Mouse (Mus musculus) hindbrain, embryonic 11.5 days (tissue): ENCODE results near the gene Myof. TPM values are rescaled to one million over a fixed set of nuclear protein-coding genes. Genes with fewer than 3 reads are reported as not detected.

Experiments
- ATAC-seq: fragments of 200-750 bp; cut with Nextera tagmentation; 2 replicates; pipeline ENCODE4 v1.8.0; 2017; ENCODE audit warnings: mild to moderate bottlenecking, moderate TSS enrichment, moderate library complexity; ENCODE audit not compliant: low FRiP score
- DNase-seq: peaks from one replicate; pipeline ENCODE4 v3.0.0-alpha.2; 2015; ENCODE audit warnings: low spot score
- H3K27ac ChIP-seq: fragments of 300-500 bp; sonication (generic); 2 replicates; pipeline ENCODE4 v1.5.1; 2014; ENCODE audit warnings: mild to moderate bottlenecking, low read depth, low read length
- H3K27me3 ChIP-seq: fragments of 300-500 bp; sonication (generic); 2 replicates; pipeline ENCODE4 v1.6.1; 2014; ENCODE audit warnings: mild to moderate bottlenecking, low read length, moderate library complexity, mixed read lengths; ENCODE audit not compliant: control insufficient read depth, insufficient read depth
- H3K36me3 ChIP-seq: fragments of 300-500 bp; sonication (generic); 2 replicates; pipeline ENCODE4 v1.6.1; 2014; ENCODE audit warnings: mild to moderate bottlenecking, low read length, moderate library complexity, mixed read lengths; ENCODE audit not compliant: control insufficient read depth, insufficient read depth
- H3K4me1 ChIP-seq: fragments of 300-500 bp; sonication (generic); replicated peaks from 2 replicates; pipeline ENCODE4 v1.6.1; 2014; ENCODE audit warnings: low read length, mixed read lengths; ENCODE audit not compliant: control insufficient read depth, insufficient read depth
- H3K4me2 ChIP-seq: fragments of 300-500 bp; sonication (generic); replicated peaks from 2 replicates; pipeline ENCODE4 v1.6.1; 2014; ENCODE audit warnings: mild to moderate bottlenecking, low read depth, low read length
- H3K4me3 ChIP-seq: fragments of 300-500 bp; sonication (generic); 2 replicates; pipeline ENCODE4 v1.5.1; 2014; ENCODE audit warnings: low read depth, low read length
- H3K9ac ChIP-seq: fragments of 300-500 bp; sonication (generic); 2 replicates; pipeline ENCODE4 v1.6.1; 2014; ENCODE audit warnings: low read depth, low read length
- H3K9me3 ChIP-seq: fragments of 300-500 bp; sonication (generic); 2 replicates; pipeline ENCODE4 v1.6.1; 2016; ENCODE audit warnings: low read length; ENCODE audit not compliant: control insufficient read depth
- WGBS: fragments of 180-500 bp; shearing (Covaris S2); extraction: QIAGEN DNeasy Blood & Tissue Kit; methylation state at CpG from one replicate; pipeline ENCODE4 v1.1.7; 2014; 5-methylcytosine and 5-hydroxymethylcytosine counted together
- polyA plus RNA-seq: library from polyadenylated mRNA; unstranded; fragments of >200 nt; fragmentation: Nextera tagmentation; extraction: Ambion mirVana; gene quantifications from 2 replicates; pipeline ENCODE4 v1.2.1, GENCODE M21; 2014

The Myof gene
- polyA plus RNA-seq, 1 experiment from 2014 or later: 3.4 TPM

DNA sequence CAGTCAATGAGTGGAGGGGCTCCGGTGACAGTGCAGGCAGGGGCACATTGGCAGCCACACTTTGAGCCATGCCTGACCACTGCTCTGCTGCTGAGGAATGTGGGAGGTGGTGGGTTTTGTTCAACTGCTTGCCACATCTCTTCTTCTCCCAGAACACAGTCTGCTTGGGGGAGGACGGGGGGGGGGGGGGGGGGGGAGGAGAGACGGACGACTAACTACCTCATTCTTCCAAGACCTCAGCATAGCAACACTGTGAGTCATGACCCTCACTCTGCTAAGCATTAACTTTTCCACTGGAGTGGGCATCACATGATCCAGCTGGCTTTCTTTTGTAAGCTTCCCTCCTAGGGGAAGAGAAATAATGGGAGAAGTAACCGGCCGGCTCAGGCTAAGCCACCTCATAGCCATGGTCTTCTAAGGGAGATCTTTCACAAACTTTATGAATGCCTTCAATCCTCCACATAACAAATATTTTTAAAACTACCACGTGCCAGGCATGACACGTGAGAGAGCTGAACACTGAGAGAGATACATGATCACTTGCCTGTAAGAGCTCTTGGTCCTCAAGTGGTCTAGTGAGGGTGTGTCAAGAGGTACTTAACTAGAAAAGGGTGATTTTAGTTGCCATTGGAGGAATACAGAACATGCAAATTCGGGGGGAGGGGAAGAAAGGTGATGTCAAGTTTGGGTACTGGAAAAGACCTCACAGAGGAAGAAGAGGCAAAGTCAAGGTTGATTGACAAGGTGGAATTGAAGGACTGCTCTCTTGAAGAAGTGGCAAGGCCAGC is 17.9 kb downstream of the Myof start:
- Histone ChIP-seq H3K27me3 (no peaks in the 10 kb centered on the region), H3K27ac (no peak overlapping the region), H3K9ac (no peak overlapping the region), H3K4me2 (no peak overlapping the region), H3K9me3 (no peaks in the 10 kb centered on the region), H3K36me3 (no peaks in the 10 kb centered on the region), H3K4me3 (no peak overlapping the region), H3K4me1 (no peaks in the 10 kb centered on the region)
- ATAC-seq (no peak), DNase-seq (no peak)
- WGBS: 46% methylated on average over 8 of the region's 9 CpGs

DNA sequence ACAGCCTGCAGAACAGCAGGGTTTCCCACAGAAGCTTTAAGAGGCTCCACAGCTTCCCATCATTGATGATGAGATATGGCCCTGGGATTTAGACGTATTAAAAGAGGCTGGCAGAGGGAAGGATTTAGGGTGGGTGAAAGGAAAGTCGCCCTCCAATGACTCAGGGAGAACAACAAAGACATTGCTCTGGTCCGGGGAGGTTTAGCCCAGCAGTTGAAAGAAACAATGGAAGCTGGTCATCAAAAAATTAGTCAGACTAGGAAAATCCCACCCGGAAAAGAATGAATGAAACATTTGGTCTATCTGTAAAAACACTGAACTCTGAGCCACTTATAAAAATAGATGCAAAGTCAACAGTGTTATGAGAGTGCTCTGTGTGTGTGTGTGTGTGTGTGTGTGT is 19.8 kb downstream of the Myof start:
- no peaks in the 10 kb centered on the region for H3K9me3 ChIP-seq
- H3K4me3 ChIP-seq: no peak overlapping the region
- DNase-seq (no peak), ATAC-seq (no peak)
- H3K9ac ChIP-seq: no peak overlapping the region
- no peaks in the 10 kb centered on the region for H3K36me3 ChIP-seq
- no peaks in the 10 kb centered on the region for H3K27me3 ChIP-seq
- 63% methylated on average over 4 of the region's 4 CpGs for WGBS
- H3K27ac ChIP-seq: no peak overlapping the region
- H3K4me2 ChIP-seq: no peak overlapping the region
- H3K4me1 ChIP-seq: no peaks in the 10 kb centered on the region

DNA sequence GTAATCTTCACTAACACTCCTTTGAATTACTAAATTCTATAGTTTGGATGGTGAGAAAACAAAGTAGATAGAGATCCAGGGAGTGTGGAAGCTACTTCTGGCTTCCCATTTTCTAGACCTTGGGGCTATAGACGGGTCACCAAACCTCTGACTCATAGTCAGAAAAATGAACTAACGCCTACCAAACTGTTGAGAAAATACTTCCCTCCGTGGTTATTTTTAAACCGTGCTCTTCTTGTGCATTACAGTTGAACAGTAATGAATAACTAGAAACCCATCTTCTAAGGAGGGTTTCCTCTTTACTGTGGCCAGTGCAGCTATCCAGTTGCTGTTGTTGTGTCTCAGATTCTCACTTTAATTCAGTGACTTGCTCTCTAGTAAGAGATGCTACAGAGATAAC is 20.7 kb downstream of the Myof start:
- DNase-seq: no peak
- ATAC-seq: no peak
- Histone ChIP-seq H3K4me1 (no peaks in the 10 kb centered on the region), H3K27ac (no peak overlapping the region), H3K4me3 (no peak overlapping the region), H3K4me2 (no peak overlapping the region), H3K9ac (no peak overlapping the region), H3K9me3 (no peaks in the 10 kb centered on the region), H3K27me3 (no peaks in the 10 kb centered on the region), H3K36me3 (no peaks in the 10 kb centered on the region)
- WGBS: 88% methylated on average over 4 of the region's 4 CpGs

DNA sequence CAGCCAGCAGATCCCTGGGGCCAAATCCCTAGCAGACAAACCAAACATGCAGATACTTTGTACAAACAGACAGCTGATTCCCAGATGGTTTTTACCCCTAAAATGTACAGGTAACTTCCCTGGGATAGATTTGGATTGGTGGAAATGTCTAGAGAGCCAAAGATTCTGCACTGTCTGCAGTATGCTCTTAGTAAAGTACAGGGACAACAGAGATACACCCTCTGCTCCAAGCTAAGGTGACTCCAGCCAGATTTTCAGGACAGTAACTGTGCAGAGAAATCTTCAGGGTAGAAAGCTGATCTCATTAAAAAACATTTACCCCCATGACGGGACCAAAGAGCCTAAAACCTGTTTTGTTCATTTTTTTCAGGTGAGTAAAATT is 27.5 kb downstream of the Myof start:
- no peak overlapping the region for H3K27ac ChIP-seq

DNA sequence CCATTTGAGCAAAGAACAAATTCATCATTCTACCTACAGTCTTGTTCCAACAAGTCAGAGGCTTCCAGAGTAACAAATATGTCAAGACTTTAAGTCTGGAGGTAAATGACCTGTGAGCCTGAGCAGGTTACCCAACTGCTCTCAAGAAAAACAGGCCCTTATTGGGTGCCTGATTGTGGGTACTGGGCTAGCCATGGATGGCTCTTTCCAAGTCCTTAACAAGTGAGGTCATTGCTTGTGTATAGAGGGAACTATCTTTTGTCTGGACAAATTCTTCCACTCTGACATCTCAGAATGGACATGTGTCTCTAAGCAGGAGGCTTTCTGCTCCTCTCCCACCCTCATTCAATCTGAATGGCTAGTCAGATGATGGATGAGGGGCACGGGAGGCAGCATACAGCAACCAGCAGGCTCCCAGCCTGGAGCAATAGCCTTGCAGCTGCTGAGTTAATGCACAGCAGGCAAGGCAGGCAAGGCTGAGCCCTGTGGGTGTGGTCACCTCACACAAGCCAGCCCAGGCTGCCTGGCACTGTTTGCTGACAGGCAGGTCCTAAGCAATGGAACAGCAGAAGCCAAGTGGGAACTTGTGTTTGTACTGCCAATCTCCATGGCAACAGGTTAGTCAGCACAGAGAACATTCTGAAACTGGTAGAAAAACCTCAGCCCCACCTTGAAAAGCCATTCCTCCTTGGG is 28.1 kb downstream of the Myof start:
- no peaks in the 10 kb centered on the region for H3K9me3 ChIP-seq
- ATAC-seq (peak; percentile 92), DNase-seq (peak; percentile 63)
- H3K4me2 ChIP-seq: no peak overlapping the region
- H3K9ac ChIP-seq: no peak overlapping the region
- no peak overlapping the region for H3K27ac ChIP-seq
- no peaks in the 10 kb centered on the region; the same call in 1 of the 2 replicates for H3K4me1 ChIP-seq
- no peak overlapping the region for H3K4me3 ChIP-seq
- 0% methylated on average over 1 of the region's 1 CpGs for WGBS
- H3K36me3 ChIP-seq: no peaks in the 10 kb centered on the region
- H3K27me3 ChIP-seq: no peaks in the 10 kb centered on the region

More for the DNA sequence above, 27.5 kb downstream of the Myof start:
- ATAC-seq (peak; percentile 40; the same call in 1 of the 2 replicates), DNase-seq (no peak)
- no peaks in the 10 kb centered on the region for H3K9me3 ChIP-seq
- no peaks in the 10 kb centered on the region for H3K36me3 ChIP-seq
- H3K4me1 ChIP-seq: no peaks in the 10 kb centered on the region; the same call in 1 of the 2 replicates
- no peak overlapping the region for H3K4me3 ChIP-seq
- no peaks in the 10 kb centered on the region for H3K27me3 ChIP-seq
- no peak overlapping the region for H3K4me2 ChIP-seq
- WGBS: 45% methylated on average over 1 of the region's 1 CpGs
- H3K9ac ChIP-seq: no peak overlapping the region

DNA sequence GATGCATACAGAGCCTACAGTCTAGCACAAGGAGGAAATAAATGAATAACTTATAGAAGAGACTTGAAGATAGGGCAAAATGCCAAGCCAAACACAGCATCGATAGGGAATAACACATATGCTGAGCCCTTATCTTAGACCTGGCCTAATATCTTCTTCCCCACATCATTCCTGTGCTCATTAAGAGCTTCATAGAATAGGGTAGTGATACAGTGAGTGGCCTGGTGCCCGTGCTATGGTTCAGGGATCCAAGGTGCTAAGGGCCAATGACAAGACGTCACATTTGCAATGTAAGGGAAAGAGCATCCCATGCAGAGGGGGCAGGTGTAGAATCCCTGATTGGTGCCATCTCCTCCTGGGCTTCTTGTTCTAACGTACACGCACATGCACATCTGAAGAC is 28.9 kb downstream of the Myof start:
- H3K27me3 ChIP-seq: no peaks in the 10 kb centered on the region
- DNase-seq (no peak), ATAC-seq (no peak)
- H3K36me3 ChIP-seq: no peaks in the 10 kb centered on the region
- WGBS: 88% methylated on average over 5 of the region's 5 CpGs
- no peaks in the 10 kb centered on the region for H3K9me3 ChIP-seq
- no peak overlapping the region for H3K27ac ChIP-seq
- H3K4me3 ChIP-seq: no peak overlapping the region
- H3K4me1 ChIP-seq: no peaks in the 10 kb centered on the region; the same call in 1 of the 2 replicates
- no peak overlapping the region for H3K4me2 ChIP-seq
- no peak overlapping the region for H3K9ac ChIP-seq

DNA sequence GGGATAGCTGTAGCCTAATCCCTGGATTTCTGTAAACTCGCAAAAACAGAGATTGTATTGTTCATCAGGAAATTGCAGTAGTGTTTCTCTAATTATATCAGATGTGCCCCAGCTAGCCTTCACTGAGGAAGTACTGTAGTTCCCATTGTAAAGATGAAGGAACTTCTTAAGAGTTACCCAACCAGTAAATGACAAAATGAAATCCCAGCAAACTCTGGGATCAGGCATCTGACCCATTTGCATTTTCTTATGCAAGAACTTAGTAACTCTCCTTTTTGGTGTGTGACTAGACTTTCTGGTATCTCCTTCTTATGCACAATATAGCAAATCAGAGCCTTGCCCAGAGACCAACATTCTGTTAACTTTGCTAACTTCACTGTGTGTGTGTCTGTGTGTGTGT is 32.0 kb downstream of the Myof start:
- Histone ChIP-seq H3K9me3 (no peaks in the 10 kb centered on the region), H3K4me3 (no peak overlapping the region), H3K4me1 (no peaks in the 10 kb centered on the region; the same call in 1 of the 2 replicates), H3K27me3 (no peaks in the 10 kb centered on the region), H3K4me2 (no peak overlapping the region), H3K9ac (no peak overlapping the region), H3K36me3 (no peaks in the 10 kb centered on the region), H3K27ac (no peak overlapping the region)
- WGBS: 79% methylated on average over 1 of the region's 1 CpGs
- DNase-seq (no peak), ATAC-seq (no peak)

DNA sequence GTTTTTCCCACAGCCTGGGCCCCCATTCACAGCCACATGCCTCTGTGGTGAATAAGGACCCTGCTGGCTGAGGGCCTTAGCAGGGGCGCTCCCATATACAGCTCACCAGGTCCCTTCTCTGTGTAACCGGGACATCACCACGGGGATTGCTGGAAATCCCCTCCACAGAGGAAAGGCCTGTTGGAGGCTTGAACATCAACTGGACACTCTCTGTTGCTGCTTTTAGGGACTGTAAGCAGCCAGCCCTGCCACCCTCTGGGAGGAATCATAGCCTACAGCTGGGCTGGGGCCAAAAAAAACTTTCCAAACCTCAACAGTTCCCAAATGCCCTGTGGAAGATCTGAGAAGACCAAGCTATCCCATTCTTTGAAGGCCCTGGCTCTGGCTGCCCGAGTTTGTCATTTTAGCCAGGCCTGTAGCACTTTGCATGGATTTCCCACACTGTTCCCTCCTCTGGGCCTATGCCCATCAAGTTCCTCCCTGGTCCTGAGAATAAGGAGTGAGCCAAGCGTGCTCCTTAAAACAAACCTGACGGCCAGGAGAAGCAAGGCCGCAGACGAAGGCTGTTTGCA is 38.5 kb downstream of the Myof start:
- H3K27ac ChIP-seq: no peak overlapping the region
- H3K4me1 ChIP-seq: no peaks in the 10 kb centered on the region
- ATAC-seq (no peak), DNase-seq (no peak)
- H3K4me2 ChIP-seq: no peak overlapping the region
- H3K9ac ChIP-seq: no peak overlapping the region
- no peaks in the 10 kb centered on the region for H3K36me3 ChIP-seq
- no peak overlapping the region for H3K4me3 ChIP-seq
- WGBS: 78% methylated on average over 8 of the region's 8 CpGs
- H3K9me3 ChIP-seq: no peaks in the 10 kb centered on the region
- no peaks in the 10 kb centered on the region for H3K27me3 ChIP-seq
